Mouse (Mus musculus): ENCODE data around the gene Eaf2. TPM values are rescaled to one million over a fixed set of nuclear protein-coding genes. Genes with fewer than 3 reads are reported as not detected.

Gene Eaf2
- total RNA-seq, 2 experiments from 2014 or later = 0.37 to 0.97 TPM

GRCm38 (mm10) chr16:36784146-36784545 lies 90.7 kb downstream of the Eaf2 start:
- intact Hi-C loops (cut with DNase I) = no loop called here
- peak in 1 of 2 experiments; percentile 7 for DNase-seq (ENCODE audit: low spot score in 2 of 2)

GRCm38 (mm10) chr16:36775658-36776057 lies 99.1 kb downstream of the Eaf2 start:
- intact Hi-C loops (cut with DNase I) = no loop called here

GRCm38 (mm10) chr16:36772996-36773395 lies 101.8 kb downstream of the Eaf2 start:
- no peak for DNase-seq (ENCODE audit: low spot score in 2 of 2)
- intact Hi-C loops (cut with DNase I) = no loop called here

More at GRCm38 (mm10) chr16:36775658-36776057, 99.1 kb downstream of the Eaf2 start:
- peak; percentile 6 to 25 for DNase-seq (ENCODE audit: low spot score in 2 of 2)

GRCm38 (mm10) chr16:36771703-36772102 lies 103.1 kb downstream of the Eaf2 start:
- DNase-seq (ENCODE audit: low spot score in 2 of 2) = no peak
- intact Hi-C loops (cut with DNase I) = no loop called here

GRCm38 (mm10) chr16:36771244-36771643 lies 103.6 kb downstream of the Eaf2 start:
- DNase-seq (ENCODE audit: low spot score in 2 of 2) = no peak
- intact Hi-C loops (cut with DNase I) = no loop called here

GRCm38 (mm10) chr16:36770830-36771229 lies 104.0 kb downstream of the Eaf2 start:
- peak; percentile 4 to 32 for DNase-seq (ENCODE audit: low spot score in 2 of 2)
- intact Hi-C loops (cut with DNase I) = no loop called here

GRCm38 (mm10) chr16:36770191-36770771 lies 104.5 kb downstream of the Eaf2 start:
- intact Hi-C loops (cut with DNase I) = no loop called here
- peak in 1 of 2 experiments; percentile 7 for DNase-seq (ENCODE audit: low spot score in 2 of 2)

- no peak for DNase-seq (ENCODE audit: low spot score in 2 of 2)
- intact Hi-C loops (cut with DNase I) = no loop called here
Measured at GRCm38 (mm10) chr16:36751979-36752378, 122.8 kb downstream of the Eaf2 start.

GRCm38 (mm10) chr16:36747767-36748166 lies 127.0 kb downstream of the Eaf2 start:
- no peak for DNase-seq (ENCODE audit: low spot score in 2 of 2)
- intact Hi-C loops (cut with DNase I) = no loop called here

GRCm38 (mm10) chr16:36747068-36747467 lies 127.7 kb downstream of the Eaf2 start:
- intact Hi-C loops (cut with DNase I) = no loop called here
- no peak for DNase-seq (ENCODE audit: low spot score in 2 of 2)

GRCm38 (mm10) chr16:36743580-36743979 lies 131.2 kb downstream of the Eaf2 start:
- intact Hi-C loops (cut with DNase I) = no loop called here
- no peak for DNase-seq (ENCODE audit: low spot score in 2 of 2)

Small RNA genes lying within 50 kb of the gene (microRNA-seq; reads per million reads assigned to microRNA genes)
- 0 reads per million in 2 experiments for gene Gm22617

Other genes with a start within 250 kb of the Eaf2 start
- gene Cd86, start 208.9 kb downstream of the Eaf2 start, total RNA-seq (2021) = 1 to 10 TPM; 1.4 to 1.8 TPM
- gene Ildr1, start 181.0 kb downstream of the Eaf2 start, total RNA-seq (2021) = under 1 TPM; 0.26 to 0.42 TPM
- gene Slc15a2, start 90.0 kb downstream of the Eaf2 start, total RNA-seq (2021) = 10 to 100 TPM; 36.9 to 37.6 TPM
- 10 to 100 TPM; 25.5 to 32.0 TPM for gene Iqcb1, start 46.6 kb downstream of the Eaf2 start, total RNA-seq (2021)
- 10 to 100 TPM; 64.0 to 70.2 TPM for gene Golgb1, start 137 bp upstream of the Eaf2 start, total RNA-seq (2021)
- gene Hcls1, start 60.0 kb upstream of the Eaf2 start, total RNA-seq (2021) = 1 to 10 TPM; 4.1 to 4.2 TPM
- under 1 TPM; 0.11 TPM for gene Fbxo40, start 115.5 kb upstream of the Eaf2 start, total RNA-seq (2021)
- 1 to 10 TPM; 1.7 to 1.9 TPM for gene Polq, start 136.8 kb upstream of the Eaf2 start, total RNA-seq (2021)